ENCODE assay signal across 8 mouse cellular contexts in the genomic region with DNA sequence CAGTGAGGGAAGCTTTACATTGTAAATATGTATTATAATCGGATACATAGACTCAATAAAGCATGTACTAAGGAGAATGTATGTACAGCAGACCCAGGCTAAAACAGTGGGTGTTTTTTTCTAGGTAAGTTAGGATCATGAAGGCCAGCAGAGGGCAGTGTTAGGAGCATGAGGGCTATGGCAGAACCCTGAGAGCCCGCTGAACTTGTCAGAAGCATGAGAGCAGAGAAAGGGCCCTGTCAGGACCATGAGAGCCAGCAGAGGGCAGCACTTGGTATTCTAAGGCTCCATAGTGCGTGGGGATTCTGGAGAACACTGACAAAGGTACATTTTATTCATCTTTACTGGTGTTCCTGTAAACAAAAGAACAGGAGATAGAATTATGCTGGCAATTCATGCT. TPM values are rescaled to one million over a fixed set of nuclear protein-coding genes. Genes with fewer than 3 reads are reported as not detected.
DNase-seq lines count a peak whose midpoint lies in the region; ATAC-seq lines count a peak whose summit lies in the region.

No protein-coding gene starts in this region.

- no peaks in the 10 kb centered on the region for H3K27me3 ChIP-seq in hindbrain, embryonic 13.5 days

- DNase-seq in NIH3T3 (ENCODE audit: low read depth), result peak; percentile 98
- DNase-seq in cerebellum, postnatal 10 days, result peak; percentile 97 to 98
- peak; percentile 86 to 88 for DNase-seq in frontal cortex, postnatal 10 days (ENCODE audit: low spot score in 2 of 2)
- DNase-seq in layer of hippocampus, postnatal 14 days (ENCODE audit: low spot score in 2 of 2), result peak; percentile 90 to 94
- DNase-seq in lung, postnatal 10 days, result peak; percentile 96
- peak; percentile 83 for DNase-seq in retina, adult 2 months (ENCODE audit: low read depth, low spot score)
- DNase-seq in thymus, postnatal 25 days, result peak; percentile 93

- no peaks in the 10 kb centered on the region for H3K9me3 ChIP-seq in hindbrain, embryonic 13.5 days

- 4% methylated on average over 3 of the region's 3 CpGs for WGBS in hindbrain, embryonic 13.5 days

- H3K4me1 ChIP-seq in hindbrain, embryonic 13.5 days (replicated peaks), result peaks cover 14% of the 10 kb centered on the region

- H3K27ac ChIP-seq in hindbrain, embryonic 13.5 days, result peak overlapping the region; percentile 58

- ATAC-seq in hindbrain, embryonic 13.5 days (ENCODE audit: low FRiP score), result peak; percentile 60

- no peak overlapping the region for H3K4me2 ChIP-seq in hindbrain, embryonic 13.5 days

- no peak overlapping the region for H3K4me3 ChIP-seq in hindbrain, embryonic 13.5 days

- H3K9ac ChIP-seq in hindbrain, embryonic 13.5 days, result no peak overlapping the region

- H3K36me3 ChIP-seq in hindbrain, embryonic 13.5 days, result peaks cover 22% of the 10 kb centered on the region

RNA-seq across cellular contexts. Expression of gene Ndufs1, which starts 4.4 kb away (rescaled TPM):
- 139 and 141 TPM in 2 replicates for polyA plus RNA-seq in hindbrain, embryonic 13.5 days (2015; fragmentation: Nextera tagmentation; extraction: Ambion mirVana)
- total RNA-seq in layer of hippocampus, postnatal 14 days (2021), result 100 to 1,000 TPM; 150 to 164 TPM

RNA-seq across cellular contexts. Expression of gene Eef1b2, which starts 4.4 kb away (rescaled TPM):
- polyA plus RNA-seq in hindbrain, embryonic 13.5 days (2015; fragmentation: Nextera tagmentation; extraction: Ambion mirVana), result 472 and 482 TPM in 2 replicates
- 100 to 1,000 TPM; 390 to 404 TPM for total RNA-seq in layer of hippocampus, postnatal 14 days (2021)

RNA-seq across cellular contexts. Expression of gene Gpr1, which starts 33.3 kb away (rescaled TPM):
- 0.47 and 0.73 TPM in 2 replicates for polyA plus RNA-seq in hindbrain, embryonic 13.5 days (2015; fragmentation: Nextera tagmentation; extraction: Ambion mirVana)
- total RNA-seq in layer of hippocampus, postnatal 14 days (2021), result under 1 TPM; 0.19 to 0.28 TPM
